Mouse (Mus musculus): ENCODE measurements around the gene Cdh26. TPM values are rescaled to one million over a fixed set of nuclear protein-coding genes. Genes with fewer than 3 reads are reported as not detected.

Cdh26 gene
- not detected for total RNA-seq (2023)

DNA sequence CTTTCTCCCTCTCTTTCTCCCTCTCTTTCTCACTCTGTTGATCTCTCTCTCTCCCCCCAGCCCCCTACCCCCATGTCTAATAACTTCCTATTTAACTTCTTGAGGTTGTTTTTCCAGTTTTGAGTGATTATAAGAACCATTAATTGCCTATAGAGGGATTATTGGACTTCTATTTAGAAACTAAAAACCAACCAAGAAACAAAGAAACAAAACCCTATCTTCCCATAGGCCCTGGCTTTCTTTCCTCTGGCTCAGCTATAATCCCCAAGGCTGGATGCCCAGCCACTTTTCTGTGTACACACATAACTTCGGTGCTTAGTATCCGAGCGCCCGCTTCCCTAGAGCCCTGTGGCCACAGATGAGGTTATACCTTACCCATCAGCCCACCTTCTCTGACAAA, at the start of gene Cdh26:
Cdh26 (plus strand) TSS at position 301 of the 400 bp plus-strand sequence.

DNA sequence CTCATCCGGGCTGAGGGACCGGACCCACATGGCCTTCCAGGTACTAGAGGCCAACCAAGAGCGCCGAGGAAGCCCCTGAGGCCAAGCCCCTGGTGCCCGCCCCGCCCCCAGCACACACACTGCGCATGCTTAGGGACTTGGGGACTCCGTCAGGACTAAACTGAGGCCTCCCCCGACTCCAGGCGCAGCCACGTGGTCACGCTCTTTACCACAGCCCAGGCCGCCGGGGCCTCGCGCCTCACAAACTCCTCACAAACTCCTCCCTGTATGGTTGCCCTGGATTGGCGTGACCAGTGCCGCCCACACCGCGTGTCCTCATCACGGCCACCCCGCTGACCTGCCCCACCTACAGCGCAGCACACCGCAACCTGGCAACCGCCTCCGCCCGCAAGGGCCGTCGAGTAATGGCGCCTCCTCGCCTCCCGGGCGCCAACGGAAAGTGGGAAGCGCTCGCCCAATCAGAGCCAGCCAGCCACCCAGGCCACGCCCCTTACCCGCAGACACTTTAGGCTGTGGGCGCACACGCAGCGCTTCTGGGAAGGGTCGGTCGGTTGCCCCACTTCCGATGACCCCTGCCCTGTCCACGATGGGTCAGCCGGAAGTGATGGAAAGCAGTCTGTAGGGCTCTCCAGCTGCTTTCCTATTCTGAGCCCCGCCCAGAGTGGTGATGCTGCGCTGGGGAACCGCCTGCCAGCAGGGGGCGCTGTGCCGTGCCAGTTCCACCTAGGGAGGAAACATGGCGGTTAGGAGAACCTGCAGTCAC, 23.1 kb upstream of the Cdh26 start, which contains the start of gene Sycp2:
Sycp2 (minus strand) TSS at position 633 of the 763 bp plus-strand sequence.

DNA sequence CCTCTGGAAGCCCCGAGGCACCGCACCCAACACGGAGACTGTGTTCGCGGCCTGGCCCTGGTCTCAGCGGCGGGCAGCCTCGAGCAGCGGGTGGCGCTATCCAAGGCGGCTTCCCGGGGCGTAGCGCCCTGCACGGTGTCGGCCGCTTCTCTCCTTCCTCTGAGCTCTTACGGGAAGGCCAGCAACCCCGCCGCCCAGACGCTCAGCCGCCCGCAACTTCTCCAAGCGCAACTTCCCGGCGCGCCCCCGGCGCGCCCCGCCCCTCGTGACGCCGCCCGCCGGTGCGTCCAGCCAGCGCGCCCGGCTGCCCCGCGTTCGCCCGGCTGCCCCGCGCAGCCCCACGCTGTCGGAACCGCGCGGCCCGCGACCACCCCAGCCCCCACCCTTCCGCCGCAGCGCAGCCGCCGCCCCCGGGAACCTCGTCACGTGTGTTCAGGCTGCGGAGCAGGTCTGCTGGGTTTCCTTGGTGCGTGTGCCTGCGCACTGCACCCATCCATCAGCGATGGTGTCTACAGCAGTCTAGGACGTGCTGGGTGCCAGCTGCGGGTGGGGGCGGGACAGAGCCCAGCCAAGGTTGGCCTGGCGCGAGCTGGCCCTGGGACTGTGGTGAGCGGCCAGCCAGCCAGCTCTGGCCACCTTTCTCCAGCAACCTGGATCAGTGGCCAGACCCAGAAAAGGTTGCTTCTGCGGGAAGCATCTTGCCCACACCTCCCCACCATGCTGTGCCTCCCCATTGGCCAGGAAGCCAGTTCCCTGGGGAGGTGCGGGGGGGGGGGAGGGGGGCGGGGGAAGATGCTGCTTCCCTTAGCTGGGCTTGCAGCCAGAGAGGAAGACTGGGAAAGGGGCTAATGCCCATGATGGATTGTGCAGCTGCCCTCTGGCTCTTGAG, 15.8 kb upstream of the Cdh26 start, which contains the start of the genes Ppp1r3d and Fam217b:
Ppp1r3d (minus strand) TSS at position 212 of the 889 bp plus-strand sequence.
Fam217b (plus strand) TSS at position 264 of the 889 bp plus-strand sequence.

Other genes starting within 250 kb of the Cdh26 start
- 1 to 10 TPM; 5.0 to 6.2 TPM for gene Sycp2, start 22.8 kb upstream of the Cdh26 start, total RNA-seq (2023)
- gene Ppp1r3d, start 16.1 kb upstream of the Cdh26 start, total RNA-seq (2023) = 10 to 100 TPM; 25.2 to 29.1 TPM
- 10 to 100 TPM; 26.3 to 29.9 TPM for gene Fam217b, start 16.0 kb upstream of the Cdh26 start, total RNA-seq (2023)